Mouse (Mus musculus): Measurements from ENCODE around the gene Afap1. TPM values are rescaled to one million over a fixed set of nuclear protein-coding genes. Genes with fewer than 3 reads are reported as not detected.

Gene Afap1
- polyA plus RNA-seq, 1 experiment = not detected

- under 1% methylated on average over 21 of the region's 21 CpGs for WGBS
- Histone ChIP-seq H3K4me1 (ENCODE audit: control insufficient read depth, insufficient read depth, low read length) (peaks cover 12% of the 10 kb centered on the region), H3K4me3 (ENCODE audit: insufficient read depth, low read depth, low read length) (peak overlapping the region; percentile 96), H3K27ac (ENCODE audit: insufficient read depth, low read depth, low read length) (peak overlapping the region; percentile 16; the same call in 1 of the 2 replicates)
- TF ChIP-seq POLR2A (IDR thresholded peaks at IDR 0.05; ENCODE audit: insufficient read depth, low read depth, low read length) = no peak
- no peak for TF ChIP-seq CTCF (IDR thresholded peaks at IDR 0.05; ENCODE audit: insufficient read depth, low read depth, low read length)
Observed at GRCm38 (mm10) chr5:35893805-35894260, 714 bp downstream of the Afap1 start.

GRCm38 (mm10) chr5:35894295-35895047 lies 1.4 kb downstream of the Afap1 start:
- 11% methylated on average over 30 of the region's 30 CpGs for WGBS
- Histone ChIP-seq H3K4me3 (ENCODE audit: insufficient read depth, low read depth, low read length) (peak overlapping the region; percentile 96), H3K4me1 (ENCODE audit: control insufficient read depth, insufficient read depth, low read length) (peaks cover 12% of the 10 kb centered on the region), H3K27ac (ENCODE audit: insufficient read depth, low read depth, low read length) (no peak overlapping the region)
- no peak for TF ChIP-seq CTCF (IDR thresholded peaks at IDR 0.05; ENCODE audit: insufficient read depth, low read depth, low read length)
- no peak for TF ChIP-seq POLR2A (IDR thresholded peaks at IDR 0.05; ENCODE audit: insufficient read depth, low read depth, low read length)

GRCm38 (mm10) chr5:35895926-35896325 lies 2.8 kb downstream of the Afap1 start:
- TF ChIP-seq CTCF (IDR thresholded peaks at IDR 0.05; ENCODE audit: insufficient read depth, low read depth, low read length) = no peak
- no peak for TF ChIP-seq POLR2A (IDR thresholded peaks at IDR 0.05; ENCODE audit: insufficient read depth, low read depth, low read length)
- WGBS = 90% methylated on average over 4 of the region's 4 CpGs
- no peak overlapping the region for H3K4me3 ChIP-seq (ENCODE audit: insufficient read depth, low read depth, low read length)
- H3K4me1 ChIP-seq (ENCODE audit: control insufficient read depth, insufficient read depth, low read length) = peaks cover 21% of the 10 kb centered on the region
- no peak overlapping the region for H3K27ac ChIP-seq (ENCODE audit: insufficient read depth, low read depth, low read length)

GRCm38 (mm10) chr5:35896556-35896955 lies 3.4 kb downstream of the Afap1 start:
- Histone ChIP-seq H3K4me1 (ENCODE audit: control insufficient read depth, insufficient read depth, low read length) (peaks cover 26% of the 10 kb centered on the region), H3K27ac (ENCODE audit: insufficient read depth, low read depth, low read length) (no peak overlapping the region)

GRCm38 (mm10) chr5:35897147-35897546 lies 4.0 kb downstream of the Afap1 start:
- TF ChIP-seq POLR2A (IDR thresholded peaks at IDR 0.05; ENCODE audit: insufficient read depth, low read depth, low read length) = no peak
- no peak for TF ChIP-seq CTCF (IDR thresholded peaks at IDR 0.05; ENCODE audit: insufficient read depth, low read depth, low read length)
- Histone ChIP-seq H3K27ac (ENCODE audit: insufficient read depth, low read depth, low read length) (no peak overlapping the region), H3K4me3 (ENCODE audit: insufficient read depth, low read depth, low read length) (no peak overlapping the region), H3K4me1 (ENCODE audit: control insufficient read depth, insufficient read depth, low read length) (peaks cover 26% of the 10 kb centered on the region)
- 66% methylated on average over 4 of the region's 4 CpGs for WGBS

More at GRCm38 (mm10) chr5:35896556-35896955, 3.4 kb downstream of the Afap1 start:
- TF ChIP-seq CTCF (IDR thresholded peaks at IDR 0.05; ENCODE audit: insufficient read depth, low read depth, low read length) (no peak), POLR2A (IDR thresholded peaks at IDR 0.05; ENCODE audit: insufficient read depth, low read depth, low read length) (no peak)
- no peak overlapping the region for H3K4me3 ChIP-seq (ENCODE audit: insufficient read depth, low read depth, low read length)
- 79% methylated on average over 4 of the region's 4 CpGs for WGBS

GRCm38 (mm10) chr5:35898114-35898513 lies 5.0 kb downstream of the Afap1 start:
- Histone ChIP-seq H3K27ac (ENCODE audit: insufficient read depth, low read depth, low read length) (no peak overlapping the region), H3K4me1 (ENCODE audit: control insufficient read depth, insufficient read depth, low read length) (peaks cover 26% of the 10 kb centered on the region), H3K4me3 (ENCODE audit: insufficient read depth, low read depth, low read length) (no peak overlapping the region)
- TF ChIP-seq CTCF (IDR thresholded peaks at IDR 0.05; ENCODE audit: insufficient read depth, low read depth, low read length) = no peak
- TF ChIP-seq POLR2A (IDR thresholded peaks at IDR 0.05; ENCODE audit: insufficient read depth, low read depth, low read length) = no peak
- 65% methylated on average over 4 of the region's 4 CpGs for WGBS

GRCm38 (mm10) chr5:35898994-35899393 lies 5.9 kb downstream of the Afap1 start:
- H3K27ac ChIP-seq (ENCODE audit: insufficient read depth, low read depth, low read length) = no peak overlapping the region
- no peak overlapping the region for H3K4me3 ChIP-seq (ENCODE audit: insufficient read depth, low read depth, low read length)
- H3K4me1 ChIP-seq (ENCODE audit: control insufficient read depth, insufficient read depth, low read length) = peaks cover 29% of the 10 kb centered on the region
- no peak for TF ChIP-seq CTCF (IDR thresholded peaks at IDR 0.05; ENCODE audit: insufficient read depth, low read depth, low read length)
- TF ChIP-seq POLR2A (IDR thresholded peaks at IDR 0.05; ENCODE audit: insufficient read depth, low read depth, low read length) = no peak
- 76% methylated on average over 3 of the region's 3 CpGs for WGBS

- no peak for TF ChIP-seq POLR2A (IDR thresholded peaks at IDR 0.05; ENCODE audit: insufficient read depth, low read depth, low read length)
- TF ChIP-seq CTCF (IDR thresholded peaks at IDR 0.05; ENCODE audit: insufficient read depth, low read depth, low read length) = no peak
- peaks cover 26% of the 10 kb centered on the region for H3K4me1 ChIP-seq (ENCODE audit: control insufficient read depth, insufficient read depth, low read length)
- 61% methylated on average over 10 of the region's 10 CpGs for WGBS
Observed at GRCm38 (mm10) chr5:35900401-35901225, 7.5 kb downstream of the Afap1 start.

More at GRCm38 (mm10) chr5:35900401-35901225, 7.5 kb downstream of the Afap1 start:
- no peak overlapping the region for H3K4me3 ChIP-seq (ENCODE audit: insufficient read depth, low read depth, low read length)
- no peak overlapping the region for H3K27ac ChIP-seq (ENCODE audit: insufficient read depth, low read depth, low read length)

Measured in olfactory bulb, adult 2 months (tissue).